Mouse (Mus musculus) spleen, adult 2 months (tissue): ENCODE data around the gene Pirt. TPM values are rescaled to one million over a fixed set of nuclear protein-coding genes. Genes with fewer than 3 reads are reported as not detected.

Experiments
- DNase-seq, 2 experiments: peaks; one replicate each; pipeline versions ENCODE4 v3.0.0 to v3.0.0-alpha.2; 2012 to 2021; ENCODE audit warnings: low spot score in 2 of 2, low read depth in 1 of 2
- H3K27ac ChIP-seq: fragments of 200-500 bp; 2 replicates; pipeline ENCODE4 v1.5.1; 2012; ENCODE audit warnings: low read length, inconsistent platforms; ENCODE audit not compliant: insufficient read depth
- H3K27me3 ChIP-seq: fragments of 200-500 bp; 2 replicates; pipeline ENCODE4 v1.6.1; 2012; ENCODE audit warnings: mild to moderate bottlenecking, moderate library complexity, low read length, inconsistent platforms; ENCODE audit not compliant: control insufficient read depth, insufficient read depth
- H3K36me3 ChIP-seq: fragments of 200-500 bp; 2 replicates; pipeline ENCODE4 v1.6.1; 2012; ENCODE audit warnings: mild to moderate bottlenecking, low read length, inconsistent platforms; ENCODE audit not compliant: control insufficient read depth, insufficient read depth
- H3K4me1 ChIP-seq: fragments of 200-500 bp; 2 replicates; pipeline ENCODE4 v1.6.1; 2011; ENCODE audit warnings: inconsistent platforms; ENCODE audit not compliant: control insufficient read depth, insufficient read depth, insufficient read length
- H3K4me3 ChIP-seq: fragments of 200-500 bp; 2 replicates; pipeline ENCODE4 v1.5.1; 2011; ENCODE audit warnings: mild to moderate bottlenecking, inconsistent platforms; ENCODE audit not compliant: insufficient read depth, insufficient read length; ENCODE audit errors: extremely low read depth
- CTCF ChIP-seq: fragments of 200-500 bp; IDR thresholded peaks from 2 replicates; pipeline ENCODE4 v1.5.1; 2011; ENCODE audit warnings: mild to moderate bottlenecking, inconsistent platforms; ENCODE audit not compliant: insufficient read depth, insufficient read length, insufficient replicate concordance; ENCODE audit errors: extremely low read depth
- POLR2A ChIP-seq: fragments of 200-500 bp; IDR thresholded peaks from 2 replicates; pipeline ENCODE4 v1.6.1; 2011; ENCODE audit warnings: low read depth, low read length, inconsistent platforms
- WGBS: fragments of 180-500 bp; shearing (Covaris S2); methylation state at CpG from one replicate; pipeline ENCODE4 v1.1.7; 2018; 5-methylcytosine and 5-hydroxymethylcytosine counted together
- polyA plus RNA-seq: library from polyadenylated mRNA; depleted of rRNA; stranded (reverse); fragments of >200 nt; gene quantifications from 2 replicates; pipeline ENCODE4 v1.2.3, GENCODE M21; 2012

The Pirt gene
- polyA plus RNA-seq, 1 experiment: not detected

DNA sequence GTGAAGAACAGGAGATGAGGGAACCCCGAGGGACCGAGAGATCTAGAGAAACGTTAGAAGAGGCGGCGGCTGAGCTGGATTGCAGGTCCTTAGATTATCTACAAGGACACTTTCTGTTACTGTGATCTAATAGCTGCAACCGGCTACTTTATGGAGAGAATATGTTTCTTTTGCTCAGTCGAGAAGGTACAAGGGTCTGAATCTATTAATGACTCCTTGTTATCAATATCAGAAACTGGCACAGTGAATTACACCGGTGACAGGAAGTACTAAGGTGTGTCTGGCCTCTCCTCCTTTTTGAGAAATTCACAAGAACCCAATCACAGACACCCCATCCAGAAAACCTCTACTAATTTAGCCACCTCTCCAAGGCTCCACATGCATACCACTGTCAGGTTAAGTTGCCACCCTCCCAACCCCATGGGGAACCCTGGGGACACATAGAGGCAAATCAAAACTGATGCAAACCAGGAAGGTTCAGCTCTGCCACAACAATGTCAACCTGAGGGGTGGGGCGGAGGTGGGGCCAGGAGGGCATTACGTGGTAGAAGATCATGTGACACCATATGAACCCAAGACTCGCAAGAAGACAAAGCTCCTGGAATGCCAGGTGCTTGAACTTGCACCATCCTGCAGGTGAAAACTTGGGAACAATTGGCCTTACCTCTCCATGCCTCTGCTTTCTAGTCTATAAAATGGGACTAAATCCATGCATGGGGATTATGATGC lies 12.5 kb downstream of the Pirt start:
- WGBS: 79% methylated on average over 11 of the region's 11 CpGs
- Histone ChIP-seq H3K27ac (no peak overlapping the region), H3K4me3 (no peak overlapping the region)

GRCm38 (mm10) chr11:66928311-66928710 lies 16.5 kb downstream of the Pirt start:
- whole genome bisulfite sequencing: 68% methylated on average over 3 of the region's 3 CpGs
- DNase-seq: no peak
- TF ChIP-seq CTCF (no peak), POLR2A (no peak)
- Histone ChIP-seq H3K36me3 (no peaks in the 10 kb centered on the region), H3K4me3 (no peak overlapping the region), H3K4me1 (no peaks in the 10 kb centered on the region), H3K27me3 (no peaks in the 10 kb centered on the region), H3K27ac (no peak overlapping the region)

More for the DNA sequence above, 12.5 kb downstream of the Pirt start:
- no peaks in the 10 kb centered on the region for H3K36me3 ChIP-seq
- DNase-seq: no peak
- no peak for TF ChIP-seq POLR2A
- TF ChIP-seq CTCF: no peak
- H3K27me3 ChIP-seq: no peaks in the 10 kb centered on the region; the same call in 1 of the 2 replicates
- no peaks in the 10 kb centered on the region for H3K4me1 ChIP-seq

DNA sequence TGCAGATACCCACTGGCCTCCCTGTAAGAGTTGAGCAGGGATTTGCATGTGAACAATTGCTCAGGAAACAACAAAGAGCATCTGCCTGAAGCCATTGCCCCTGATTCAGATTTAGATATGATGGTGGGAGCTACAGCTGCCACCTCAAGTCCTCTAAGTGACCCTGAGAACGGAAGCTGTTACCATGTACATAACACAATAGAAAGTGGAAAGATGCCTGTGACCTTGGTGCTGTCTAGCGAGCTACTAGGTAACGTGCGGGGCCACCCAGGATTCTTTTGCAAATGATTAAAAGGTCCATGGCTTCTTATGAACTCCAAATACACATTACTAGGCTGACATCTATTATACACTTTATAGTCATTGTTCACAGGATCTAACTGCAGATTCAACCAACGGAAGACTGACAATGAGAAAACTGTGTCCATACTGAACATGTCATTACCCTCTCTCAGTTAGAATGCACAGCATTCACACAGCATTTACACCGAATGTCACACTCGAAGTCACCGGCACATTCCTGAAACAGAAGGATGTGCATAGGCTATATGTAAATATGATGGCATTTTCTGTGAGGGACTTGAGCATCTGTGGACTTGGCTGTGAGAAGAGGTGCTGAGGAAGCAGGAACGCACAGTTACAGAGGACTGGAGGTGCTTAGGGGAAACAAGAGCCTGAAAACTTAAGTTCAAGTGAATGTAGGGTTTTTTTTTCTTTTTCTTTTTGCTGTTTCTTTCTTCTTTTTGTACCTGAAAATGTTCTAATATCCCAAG lies 21.2 kb downstream of the Pirt start:
- Histone ChIP-seq H3K27ac (no peak overlapping the region), H3K27me3 (no peaks in the 10 kb centered on the region), H3K4me1 (no peaks in the 10 kb centered on the region), H3K4me3 (no peak overlapping the region), H3K36me3 (no peaks in the 10 kb centered on the region)
- DNase-seq: no peak
- TF ChIP-seq POLR2A (no peak), CTCF (no peak)
- 84% methylated on average over 9 of the region's 9 CpGs for WGBS

DNA sequence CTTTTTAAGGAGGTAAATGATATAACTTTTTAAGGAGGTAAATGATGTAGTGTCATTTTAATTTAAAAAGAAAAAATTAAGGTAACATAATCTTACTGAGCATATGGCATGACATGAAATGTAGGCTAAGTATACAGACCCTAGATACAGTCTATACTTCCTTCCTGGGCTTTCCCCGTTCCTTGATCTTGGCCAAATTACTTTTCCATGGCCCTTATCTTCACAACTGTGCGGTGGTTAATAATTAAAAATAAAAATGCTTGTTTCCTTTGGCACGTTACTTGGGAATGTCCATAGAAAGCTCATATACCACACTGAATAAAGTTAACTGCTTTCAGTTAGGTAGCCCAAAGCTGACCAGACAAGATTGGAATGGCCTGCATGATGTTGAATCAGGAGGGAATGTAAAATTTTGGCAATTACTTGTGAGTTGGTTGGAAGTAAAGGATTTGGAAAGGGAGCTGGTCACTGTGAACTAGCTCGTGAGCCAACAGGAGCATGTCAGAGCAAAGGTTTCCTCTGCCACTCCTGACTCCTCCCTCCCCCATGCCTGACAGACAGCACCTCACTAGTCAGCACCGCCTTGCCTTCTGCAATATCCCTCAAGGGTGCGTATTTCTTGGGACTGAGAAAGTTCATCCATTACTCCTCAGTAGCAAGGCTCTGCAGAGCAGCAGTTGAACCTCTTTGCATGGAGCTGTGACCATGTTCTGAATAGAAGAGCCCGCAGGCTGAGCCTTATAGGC lies 22.8 kb downstream of the Pirt start:
- Histone ChIP-seq H3K4me1 (no peaks in the 10 kb centered on the region), H3K36me3 (no peaks in the 10 kb centered on the region), H3K4me3 (no peak overlapping the region), H3K27ac (no peak overlapping the region), H3K27me3 (no peaks in the 10 kb centered on the region)
- WGBS: 70% methylated on average over 7 of the region's 7 CpGs
- DNase-seq: no peak
- TF ChIP-seq POLR2A: no peak
- TF ChIP-seq CTCF: no peak

DNA sequence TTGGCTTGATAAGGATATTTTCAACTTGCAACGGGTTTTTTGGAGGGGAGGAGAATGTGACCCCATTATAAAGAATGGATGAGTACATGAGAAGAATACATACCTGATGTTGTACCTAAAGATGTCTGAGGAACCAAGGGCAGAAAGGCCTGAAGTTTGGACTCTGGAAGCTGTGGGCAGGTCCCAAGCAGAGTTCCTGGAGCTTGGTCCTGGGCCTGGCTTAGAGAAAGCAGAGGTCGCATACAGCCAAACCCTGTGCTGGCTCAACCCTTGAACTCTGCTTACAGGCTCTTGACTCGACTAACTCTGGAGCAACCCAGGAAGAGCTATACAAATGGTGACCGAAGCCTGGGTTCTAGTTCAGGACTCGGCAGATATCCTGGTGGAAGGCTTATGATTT lies 30.2 kb downstream of the Pirt start:
- 89% methylated on average over 5 of the region's 5 CpGs for WGBS
- Histone ChIP-seq H3K4me3 (no peak overlapping the region), H3K27me3 (no peaks in the 10 kb centered on the region), H3K4me1 (no peaks in the 10 kb centered on the region), H3K27ac (no peak overlapping the region), H3K36me3 (no peaks in the 10 kb centered on the region)
- TF ChIP-seq POLR2A (no peak), CTCF (no peak)
- DNase-seq: no peak

GRCm38 (mm10) chr11:66945224-66945767 lies 33.5 kb downstream of the Pirt start:
- no peaks in the 10 kb centered on the region for H3K4me1 ChIP-seq
- no peak overlapping the region for H3K27ac ChIP-seq
- H3K27me3 ChIP-seq: no peaks in the 10 kb centered on the region
- H3K36me3 ChIP-seq: no peaks in the 10 kb centered on the region
- TF ChIP-seq CTCF (no peak), POLR2A (no peak)
- 51% methylated on average over 2 of the region's 2 CpGs for WGBS
- no peak overlapping the region for H3K4me3 ChIP-seq
- DNase-seq: no peak
